Mouse (Mus musculus) midbrain, embryonic 12.5 days (tissue): ENCODE results near the gene Arpp19. TPM values are rescaled to one million over a fixed set of nuclear protein-coding genes. Genes with fewer than 3 reads are reported as not detected.
A peak's percentile ranks its signal among the peaks of the same experiment; 100 is the strongest.

Experiments
- ATAC-seq: fragments of 200-750 bp; cut with Nextera tagmentation; 2 replicates; pipeline ENCODE4 v1.8.0; 2017; ENCODE audit warnings: low read depth, moderate TSS enrichment, moderate library complexity; ENCODE audit not compliant: low FRiP score
- H3K27ac ChIP-seq: fragments of 300-500 bp; sonication (generic); replicated peaks from 2 replicates; pipeline ENCODE4 v1.5.1; 2016; ENCODE audit warnings: mild to moderate bottlenecking
- H3K27me3 ChIP-seq: fragments of 300-500 bp; sonication (generic); 2 replicates; pipeline ENCODE4 v1.6.1; 2016; ENCODE audit warnings: mild to moderate bottlenecking
- H3K36me3 ChIP-seq: fragments of 300-500 bp; sonication (generic); 2 replicates; pipeline ENCODE4 v1.6.1; 2016
- H3K4me1 ChIP-seq: fragments of 300-500 bp; sonication (generic); 2 replicates; pipeline ENCODE4 v1.6.1; 2016
- H3K4me2 ChIP-seq: fragments of 300-500 bp; sonication (generic); replicated peaks from 2 replicates; pipeline ENCODE4 v1.6.1; 2016; ENCODE audit warnings: mild to moderate bottlenecking, moderate library complexity
- H3K4me3 ChIP-seq: fragments of 300-500 bp; sonication (generic); 2 replicates; pipeline ENCODE4 v1.5.1; 2016; ENCODE audit warnings: mild to moderate bottlenecking
- H3K9ac ChIP-seq: fragments of 300-500 bp; sonication (generic); replicated peaks from 2 replicates; pipeline ENCODE4 v1.6.1; 2016; ENCODE audit warnings: mild to moderate bottlenecking, moderate library complexity
- H3K9me3 ChIP-seq: fragments of 300-500 bp; sonication (generic); 2 replicates; pipeline ENCODE4 v1.6.1; 2016; ENCODE audit warnings: mild to moderate bottlenecking
- WGBS: fragments of 180-500 bp; shearing (Covaris S2); methylation state at CpG from one replicate; pipeline ENCODE4 v1.1.7; 2016; 5-methylcytosine and 5-hydroxymethylcytosine counted together
- polyA plus RNA-seq: library from polyadenylated mRNA; unstranded; fragments of >200 nt; fragmentation: Nextera tagmentation; extraction: Ambion mirVana; gene quantifications from 2 replicates; pipeline ENCODE4 v1.2.1, GENCODE M21; 2016

Arpp19 gene
- polyA plus RNA-seq: 292 and 294 TPM in 2 replicates

- Histone ChIP-seq H3K4me3 (peak within 1 kb of the TSS; percentile 97), H3K27ac (peak within 1 kb of the TSS; percentile 76), H3K4me2 (peak within 1 kb of the TSS; percentile 69), H3K9me3 (no peaks in the 10 kb centered on the region), H3K36me3 (no peaks in the 10 kb centered on the region), H3K27me3 (no peaks in the 10 kb centered on the region), H3K9ac (peak within 1 kb of the TSS; percentile 84), H3K4me1 (peaks cover 17% of the 10 kb centered on the region)
- peak; percentile 96 for ATAC-seq
- WGBS: under 1% methylated on average over 73 of the region's 73 CpGs
These were observed at the start of gene Arpp19 for GRCm38 (mm10) chr9:75037451-75038356. Arpp19 (plus strand) TSS chr9:75037614.

- no peak overlapping the region for H3K9ac ChIP-seq
- no peaks in the 10 kb centered on the region for H3K27me3 ChIP-seq
- ATAC-seq: no peak
- no peak overlapping the region for H3K4me2 ChIP-seq
- no peaks in the 10 kb centered on the region for H3K9me3 ChIP-seq
- H3K36me3 ChIP-seq: no peaks in the 10 kb centered on the region
- no peaks in the 10 kb centered on the region; the same call in 1 of the 2 replicates for H3K4me1 ChIP-seq
- WGBS: 92% methylated on average over 7 of the region's 7 CpGs
- no peak overlapping the region for H3K27ac ChIP-seq
- no peak overlapping the region for H3K4me3 ChIP-seq
These were observed 48.4 kb upstream of the Arpp19 start for GRCm38 (mm10) chr9:74988893-74989460.

GRCm38 (mm10) chr9:74989990-74990389, 47.4 kb upstream of the Arpp19 start:
- Histone ChIP-seq H3K27me3 (no peaks in the 10 kb centered on the region), H3K36me3 (no peaks in the 10 kb centered on the region), H3K4me2 (no peak overlapping the region), H3K4me3 (no peak overlapping the region), H3K27ac (no peak overlapping the region), H3K9ac (no peak overlapping the region), H3K9me3 (no peaks in the 10 kb centered on the region), H3K4me1 (no peaks in the 10 kb centered on the region; the same call in 1 of the 2 replicates)
- no peak for ATAC-seq
- 82% methylated on average over 2 of the region's 2 CpGs for WGBS

GRCm38 (mm10) chr9:74994611-74995257, 42.7 kb upstream of the Arpp19 start:
- Histone ChIP-seq H3K9me3 (no peaks in the 10 kb centered on the region), H3K4me1 (no peaks in the 10 kb centered on the region), H3K4me3 (no peak overlapping the region), H3K9ac (no peak overlapping the region), H3K27me3 (no peaks in the 10 kb centered on the region), H3K4me2 (no peak overlapping the region), H3K36me3 (no peaks in the 10 kb centered on the region), H3K27ac (no peak overlapping the region)
- 89% methylated on average over 10 of the region's 10 CpGs for WGBS
- ATAC-seq: no peak

GRCm38 (mm10) chr9:74996349-74996748, 41.1 kb upstream of the Arpp19 start:
- H3K4me2 ChIP-seq: no peak overlapping the region
- peaks cover 6% of the 10 kb centered on the region; the same call in 1 of the 2 replicates for H3K36me3 ChIP-seq
- H3K9ac ChIP-seq: no peak overlapping the region
- H3K4me3 ChIP-seq: no peak overlapping the region
- no peak overlapping the region for H3K27ac ChIP-seq
- no peaks in the 10 kb centered on the region for H3K4me1 ChIP-seq
- WGBS: 68% methylated on average over 2 of the region's 2 CpGs
- no peak for ATAC-seq
- no peaks in the 10 kb centered on the region for H3K27me3 ChIP-seq
- H3K9me3 ChIP-seq: no peaks in the 10 kb centered on the region

- ATAC-seq: no peak
- Histone ChIP-seq H3K9me3 (no peaks in the 10 kb centered on the region), H3K27ac (no peak overlapping the region), H3K36me3 (peaks cover 6% of the 10 kb centered on the region; the same call in 1 of the 2 replicates), H3K4me2 (no peak overlapping the region), H3K4me1 (no peaks in the 10 kb centered on the region), H3K27me3 (no peaks in the 10 kb centered on the region), H3K4me3 (no peak overlapping the region), H3K9ac (no peak overlapping the region)
These were observed 39.4 kb upstream of the Arpp19 start for GRCm38 (mm10) chr9:74997976-74998375.

GRCm38 (mm10) chr9:75001006-75001405, 36.4 kb upstream of the Arpp19 start:
- no peak overlapping the region for H3K4me3 ChIP-seq
- 89% methylated on average over 6 of the region's 6 CpGs for WGBS
- peaks cover 10% of the 10 kb centered on the region; the same call in 1 of the 2 replicates for H3K36me3 ChIP-seq
- no peak overlapping the region for H3K4me2 ChIP-seq
- no peaks in the 10 kb centered on the region for H3K9me3 ChIP-seq
- ATAC-seq: no peak
- H3K9ac ChIP-seq: no peak overlapping the region
- H3K4me1 ChIP-seq: no peaks in the 10 kb centered on the region
- H3K27ac ChIP-seq: no peak overlapping the region
- H3K27me3 ChIP-seq: no peaks in the 10 kb centered on the region

- no peak for ATAC-seq
- no peaks in the 10 kb centered on the region for H3K9me3 ChIP-seq
- WGBS: 83% methylated on average over 5 of the region's 5 CpGs
- H3K36me3 ChIP-seq: peaks cover 17% of the 10 kb centered on the region
- no peaks in the 10 kb centered on the region for H3K27me3 ChIP-seq
- no peak overlapping the region for H3K4me3 ChIP-seq
- H3K4me1 ChIP-seq: no peaks in the 10 kb centered on the region
- no peak overlapping the region for H3K4me2 ChIP-seq
- no peak overlapping the region for H3K9ac ChIP-seq
- H3K27ac ChIP-seq: no peak overlapping the region
These were observed 35.7 kb upstream of the Arpp19 start for GRCm38 (mm10) chr9:75001611-75002204.

- H3K4me2 ChIP-seq: no peak overlapping the region
- WGBS: 66% methylated on average over 3 of the region's 3 CpGs
- H3K27me3 ChIP-seq: no peaks in the 10 kb centered on the region
- H3K27ac ChIP-seq: no peak overlapping the region
- no peak for ATAC-seq
- no peaks in the 10 kb centered on the region for H3K4me1 ChIP-seq
- no peaks in the 10 kb centered on the region for H3K9me3 ChIP-seq
- peaks cover 22% of the 10 kb centered on the region for H3K36me3 ChIP-seq
- no peak overlapping the region for H3K4me3 ChIP-seq
- H3K9ac ChIP-seq: no peak overlapping the region
These were observed 35.2 kb upstream of the Arpp19 start for GRCm38 (mm10) chr9:75002262-75002661.

GRCm38 (mm10) chr9:75004203-75004602, 33.2 kb upstream of the Arpp19 start:
- Histone ChIP-seq H3K4me1 (no peaks in the 10 kb centered on the region), H3K4me2 (no peak overlapping the region), H3K9ac (no peak overlapping the region), H3K36me3 (peaks cover 36% of the 10 kb centered on the region), H3K27me3 (no peaks in the 10 kb centered on the region), H3K27ac (no peak overlapping the region), H3K4me3 (no peak overlapping the region), H3K9me3 (no peaks in the 10 kb centered on the region)
- ATAC-seq: no peak
- WGBS: 95% methylated on average over 10 of the region's 10 CpGs

GRCm38 (mm10) chr9:75016591-75016990, 20.8 kb upstream of the Arpp19 start:
- no peak overlapping the region for H3K27ac ChIP-seq
- no peaks in the 10 kb centered on the region for H3K9me3 ChIP-seq
- ATAC-seq: no peak
- WGBS: 93% methylated on average over 2 of the region's 2 CpGs
- H3K4me3 ChIP-seq: no peak overlapping the region
- no peaks in the 10 kb centered on the region for H3K4me1 ChIP-seq
- H3K27me3 ChIP-seq: no peaks in the 10 kb centered on the region
- H3K36me3 ChIP-seq: peaks cover 51% of the 10 kb centered on the region
- H3K4me2 ChIP-seq: no peak overlapping the region
- H3K9ac ChIP-seq: no peak overlapping the region

- no peak overlapping the region for H3K4me3 ChIP-seq
- H3K9ac ChIP-seq: no peak overlapping the region
- H3K36me3 ChIP-seq: peaks cover 38% of the 10 kb centered on the region
- H3K4me1 ChIP-seq: no peaks in the 10 kb centered on the region
- no peak for ATAC-seq
- no peaks in the 10 kb centered on the region for H3K9me3 ChIP-seq
- H3K27me3 ChIP-seq: no peaks in the 10 kb centered on the region
- WGBS: 87% methylated on average over 6 of the region's 6 CpGs
- H3K4me2 ChIP-seq: no peak overlapping the region
- H3K27ac ChIP-seq: no peak overlapping the region
These were observed 18.2 kb upstream of the Arpp19 start for GRCm38 (mm10) chr9:75019181-75019580.
